Mouse (Mus musculus): ENCODE measurements at regions not wholly inside any gene's neighbourhood (a gene's known extent, or its start where the extent isn't known, plus 50 kb on each side); places are given as distances from the start of the nearest gene placed in this dataset.
A peak's percentile ranks its signal among the peaks of the same experiment; 100 is the strongest.

DNA sequence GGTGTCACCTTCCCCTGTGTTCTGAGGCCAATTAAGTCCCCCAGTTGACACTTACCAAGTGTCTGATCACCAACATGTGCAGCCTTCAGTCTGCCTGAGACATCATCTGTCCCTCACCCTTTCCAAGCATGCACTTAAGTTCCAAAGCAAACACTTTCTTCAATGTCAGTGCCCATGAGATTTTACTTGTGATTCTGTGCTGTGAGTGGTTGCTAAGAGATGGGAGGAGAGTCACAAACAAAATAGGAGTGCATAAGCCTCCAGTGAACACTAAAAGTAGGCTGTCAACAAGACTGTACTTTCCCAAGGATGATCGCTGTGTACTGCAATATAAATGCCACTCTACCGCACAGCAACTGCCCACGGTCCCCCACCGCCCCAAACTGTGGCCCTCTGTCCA is 431.0 kb upstream of the Atp11b start:
- Histone ChIP-seq H3K4me2 (no peak overlapping the region), H3K27me3 (ENCODE audit: control insufficient read depth, insufficient read depth, low read length) (no peaks in the 10 kb centered on the region), H3K4me3 (ENCODE audit: low read depth, low read length) (no peak overlapping the region), H3K27ac (ENCODE audit: low read depth, low read length) (no peak overlapping the region), H3K36me3 (ENCODE audit: control insufficient read depth, insufficient read depth, low read length) (no peaks in the 10 kb centered on the region), H3K4me1 (ENCODE audit: control insufficient read depth, insufficient read depth, low read length) (no peaks in the 10 kb centered on the region), H3K9ac (ENCODE audit: low read depth, low read length) (no peak overlapping the region), H3K9me3 (replicated peaks; ENCODE audit: control insufficient read depth, low read length) (no peaks in the 10 kb centered on the region)
- no peak for ATAC-seq (replicated peaks; ENCODE audit: insufficient number of reproducible peaks, low FRiP score, low TSS enrichment)
- WGBS (ENCODE audit: insufficient replicate concordance): 82% methylated on average over 4 of the region's 4 CpGs

DNA sequence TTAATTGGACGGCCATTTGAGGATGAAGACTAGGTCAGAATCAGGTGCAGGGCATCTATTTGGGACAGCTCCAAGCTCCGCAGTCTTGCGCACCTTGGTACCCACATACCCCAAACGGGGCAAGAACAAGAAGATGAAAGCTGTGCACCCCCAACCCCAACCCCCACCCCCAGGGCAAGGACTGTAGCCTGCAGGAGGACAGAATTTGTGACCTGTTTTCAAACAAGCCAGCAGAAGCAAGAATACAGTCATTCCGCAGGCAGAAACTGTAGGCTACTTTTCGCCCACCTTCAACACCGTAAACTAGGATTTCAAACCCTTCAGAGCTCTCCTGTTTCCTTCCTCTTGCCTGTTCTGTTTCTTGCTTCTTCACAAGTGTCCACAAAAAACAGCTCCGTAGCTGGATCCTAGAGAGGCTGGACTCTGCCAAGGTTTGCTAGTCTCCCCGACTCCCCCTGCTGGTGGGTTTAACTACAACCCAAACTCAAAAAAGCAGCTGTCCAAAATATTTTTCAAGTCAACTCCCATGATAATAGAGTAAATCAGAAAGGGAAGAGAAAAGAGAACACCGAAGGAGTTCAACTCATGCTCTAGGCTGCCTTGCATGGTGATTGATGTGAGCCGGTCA is 430.3 kb upstream of the Atp11b start:
- H3K4me3 ChIP-seq (ENCODE audit: low read depth, low read length): no peak overlapping the region
- no peak overlapping the region for H3K9ac ChIP-seq (ENCODE audit: low read depth, low read length)
- H3K4me1 ChIP-seq (ENCODE audit: control insufficient read depth, insufficient read depth, low read length): no peaks in the 10 kb centered on the region
- H3K9me3 ChIP-seq (replicated peaks; ENCODE audit: control insufficient read depth, low read length): no peaks in the 10 kb centered on the region
- H3K27me3 ChIP-seq (ENCODE audit: control insufficient read depth, insufficient read depth, low read length): no peaks in the 10 kb centered on the region
- WGBS (ENCODE audit: insufficient replicate concordance): 62% methylated on average over 11 of the region's 11 CpGs
- no peaks in the 10 kb centered on the region for H3K36me3 ChIP-seq (ENCODE audit: control insufficient read depth, insufficient read depth, low read length)
- H3K4me2 ChIP-seq: no peak overlapping the region
- H3K27ac ChIP-seq (ENCODE audit: low read depth, low read length): no peak overlapping the region
- ATAC-seq (replicated peaks; ENCODE audit: insufficient number of reproducible peaks, low FRiP score, low TSS enrichment): no peak

GRCm38 (mm10) chr3:35324186-35324585 is 429.7 kb upstream of the Atp11b start:
- Histone ChIP-seq H3K4me2 (no peak overlapping the region), H3K36me3 (ENCODE audit: control insufficient read depth, insufficient read depth, low read length) (no peaks in the 10 kb centered on the region), H3K27ac (ENCODE audit: low read depth, low read length) (no peak overlapping the region), H3K27me3 (ENCODE audit: control insufficient read depth, insufficient read depth, low read length) (no peaks in the 10 kb centered on the region), H3K9ac (ENCODE audit: low read depth, low read length) (no peak overlapping the region), H3K4me3 (ENCODE audit: low read depth, low read length) (no peak overlapping the region), H3K9me3 (replicated peaks; ENCODE audit: control insufficient read depth, low read length) (no peaks in the 10 kb centered on the region), H3K4me1 (ENCODE audit: control insufficient read depth, insufficient read depth, low read length) (no peaks in the 10 kb centered on the region)
- 62% methylated on average over 11 of the region's 11 CpGs for WGBS (ENCODE audit: insufficient replicate concordance)
- no peak for ATAC-seq (replicated peaks; ENCODE audit: insufficient number of reproducible peaks, low FRiP score, low TSS enrichment)

- no peaks in the 10 kb centered on the region for H3K36me3 ChIP-seq (ENCODE audit: control insufficient read depth, insufficient read depth, low read length)
- ATAC-seq (replicated peaks; ENCODE audit: insufficient number of reproducible peaks, low FRiP score, low TSS enrichment): no peak
- H3K9ac ChIP-seq (ENCODE audit: low read depth, low read length): peak overlapping the region; percentile 34; the same call in 1 of the 2 replicates
- H3K9me3 ChIP-seq (replicated peaks; ENCODE audit: control insufficient read depth, low read length): no peaks in the 10 kb centered on the region
- H3K27me3 ChIP-seq (ENCODE audit: control insufficient read depth, insufficient read depth, low read length): peaks cover 4% of the 10 kb centered on the region; the same call in 1 of the 2 replicates
- H3K4me3 ChIP-seq (ENCODE audit: low read depth, low read length): peak overlapping the region; percentile 10; the same call in 1 of the 2 replicates
- WGBS (ENCODE audit: insufficient replicate concordance): 21% methylated on average over 18 of the region's 18 CpGs
- H3K27ac ChIP-seq (ENCODE audit: low read depth, low read length): no peak overlapping the region
- H3K4me1 ChIP-seq (ENCODE audit: control insufficient read depth, insufficient read depth, low read length): peaks cover 3% of the 10 kb centered on the region; the same call in 1 of the 2 replicates
- H3K4me2 ChIP-seq: peak overlapping the region; percentile 47
Observed at GRCm38 (mm10) chr3:35332534-35333272, 421.2 kb upstream of the Atp11b start.

- peaks cover 4% of the 10 kb centered on the region; the same call in 1 of the 2 replicates for H3K27me3 ChIP-seq (ENCODE audit: control insufficient read depth, insufficient read depth, low read length)
- H3K4me2 ChIP-seq: no peak overlapping the region
- H3K36me3 ChIP-seq (ENCODE audit: control insufficient read depth, insufficient read depth, low read length): no peaks in the 10 kb centered on the region
- WGBS (ENCODE audit: insufficient replicate concordance): 71% methylated on average over 2 of the region's 2 CpGs
- H3K4me3 ChIP-seq (ENCODE audit: low read depth, low read length): no peak overlapping the region
- peaks cover 3% of the 10 kb centered on the region; the same call in 1 of the 2 replicates for H3K4me1 ChIP-seq (ENCODE audit: control insufficient read depth, insufficient read depth, low read length)
- no peak for ATAC-seq (replicated peaks; ENCODE audit: insufficient number of reproducible peaks, low FRiP score, low TSS enrichment)
- no peaks in the 10 kb centered on the region for H3K9me3 ChIP-seq (replicated peaks; ENCODE audit: control insufficient read depth, low read length)
- no peak overlapping the region for H3K9ac ChIP-seq (ENCODE audit: low read depth, low read length)
- no peak overlapping the region for H3K27ac ChIP-seq (ENCODE audit: low read depth, low read length)
Observed at GRCm38 (mm10) chr3:35334017-35334416, 419.9 kb upstream of the Atp11b start.

GRCm38 (mm10) chr3:35334546-35334945 is 419.4 kb upstream of the Atp11b start:
- ATAC-seq (replicated peaks; ENCODE audit: insufficient number of reproducible peaks, low FRiP score, low TSS enrichment): no peak
- peaks cover 4% of the 10 kb centered on the region; the same call in 1 of the 2 replicates for H3K27me3 ChIP-seq (ENCODE audit: control insufficient read depth, insufficient read depth, low read length)
- H3K27ac ChIP-seq (ENCODE audit: low read depth, low read length): no peak overlapping the region
- no peak overlapping the region for H3K9ac ChIP-seq (ENCODE audit: low read depth, low read length)
- H3K9me3 ChIP-seq (replicated peaks; ENCODE audit: control insufficient read depth, low read length): no peaks in the 10 kb centered on the region
- no peak overlapping the region for H3K4me2 ChIP-seq
- peaks cover 3% of the 10 kb centered on the region; the same call in 1 of the 2 replicates for H3K4me1 ChIP-seq (ENCODE audit: control insufficient read depth, insufficient read depth, low read length)
- no peaks in the 10 kb centered on the region for H3K36me3 ChIP-seq (ENCODE audit: control insufficient read depth, insufficient read depth, low read length)
- WGBS (ENCODE audit: insufficient replicate concordance): 42% methylated on average over 3 of the region's 3 CpGs
- H3K4me3 ChIP-seq (ENCODE audit: low read depth, low read length): no peak overlapping the region

GRCm38 (mm10) chr3:35335837-35336236 is 418.1 kb upstream of the Atp11b start:
- no peak for ATAC-seq (replicated peaks; ENCODE audit: insufficient number of reproducible peaks, low FRiP score, low TSS enrichment)
- H3K27ac ChIP-seq (ENCODE audit: low read depth, low read length): no peak overlapping the region
- no peak overlapping the region for H3K4me2 ChIP-seq
- no peaks in the 10 kb centered on the region for H3K9me3 ChIP-seq (replicated peaks; ENCODE audit: control insufficient read depth, low read length)
- H3K4me1 ChIP-seq (ENCODE audit: control insufficient read depth, insufficient read depth, low read length): peaks cover 3% of the 10 kb centered on the region; the same call in 1 of the 2 replicates
- H3K4me3 ChIP-seq (ENCODE audit: low read depth, low read length): no peak overlapping the region
- no peaks in the 10 kb centered on the region for H3K36me3 ChIP-seq (ENCODE audit: control insufficient read depth, insufficient read depth, low read length)
- 51% methylated on average over 5 of the region's 5 CpGs for whole genome bisulfite sequencing (ENCODE audit: insufficient replicate concordance)
- peaks cover 4% of the 10 kb centered on the region; the same call in 1 of the 2 replicates for H3K27me3 ChIP-seq (ENCODE audit: control insufficient read depth, insufficient read depth, low read length)
- H3K9ac ChIP-seq (ENCODE audit: low read depth, low read length): no peak overlapping the region

DNA sequence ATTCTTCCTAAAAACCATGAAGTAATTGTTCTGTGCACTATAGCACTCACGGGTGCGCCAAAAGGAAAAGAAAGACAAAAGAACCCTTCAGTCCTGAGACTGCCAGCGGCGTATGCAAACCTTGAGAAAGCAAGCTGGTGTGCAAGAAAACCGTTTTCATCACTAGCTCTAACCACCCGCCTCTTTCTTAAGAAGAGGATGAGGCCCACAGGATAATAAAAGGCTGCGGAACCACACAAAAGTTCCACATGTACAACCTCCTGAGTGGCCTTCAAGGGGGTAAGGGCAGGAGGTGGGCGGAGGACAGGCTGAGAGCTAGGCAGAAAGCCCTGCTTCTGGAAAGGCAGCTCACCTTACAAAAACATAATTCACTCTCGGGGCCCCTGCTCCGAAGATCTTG is 413.4 kb upstream of the Atp11b start:
- Histone ChIP-seq H3K4me3 (ENCODE audit: low read depth, low read length) (peak overlapping the region; percentile 44), H3K9ac (ENCODE audit: low read depth, low read length) (peak overlapping the region; percentile 50; the same call in 1 of the 2 replicates), H3K27me3 (ENCODE audit: control insufficient read depth, insufficient read depth, low read length) (peaks cover 3% of the 10 kb centered on the region; the same call in 1 of the 2 replicates), H3K27ac (ENCODE audit: low read depth, low read length) (0 out of 2 replicates have a peak overlapping the region, but pooled peaks have one; percentile 41), H3K4me2 (peak overlapping the region; percentile 67), H3K36me3 (ENCODE audit: control insufficient read depth, insufficient read depth, low read length) (no peaks in the 10 kb centered on the region), H3K9me3 (replicated peaks; ENCODE audit: control insufficient read depth, low read length) (no peaks in the 10 kb centered on the region), H3K4me1 (ENCODE audit: control insufficient read depth, insufficient read depth, low read length) (peaks cover 2% of the 10 kb centered on the region; the same call in 1 of the 2 replicates)
- no peak for ATAC-seq (replicated peaks; ENCODE audit: insufficient number of reproducible peaks, low FRiP score, low TSS enrichment)
- 11% methylated on average over 10 of the region's 10 CpGs for WGBS (ENCODE audit: insufficient replicate concordance)

All from heart, embryonic 11.5 days (tissue).